8 mouse cellular contexts compared by ENCODE assay signal in the genomic region with DNA sequence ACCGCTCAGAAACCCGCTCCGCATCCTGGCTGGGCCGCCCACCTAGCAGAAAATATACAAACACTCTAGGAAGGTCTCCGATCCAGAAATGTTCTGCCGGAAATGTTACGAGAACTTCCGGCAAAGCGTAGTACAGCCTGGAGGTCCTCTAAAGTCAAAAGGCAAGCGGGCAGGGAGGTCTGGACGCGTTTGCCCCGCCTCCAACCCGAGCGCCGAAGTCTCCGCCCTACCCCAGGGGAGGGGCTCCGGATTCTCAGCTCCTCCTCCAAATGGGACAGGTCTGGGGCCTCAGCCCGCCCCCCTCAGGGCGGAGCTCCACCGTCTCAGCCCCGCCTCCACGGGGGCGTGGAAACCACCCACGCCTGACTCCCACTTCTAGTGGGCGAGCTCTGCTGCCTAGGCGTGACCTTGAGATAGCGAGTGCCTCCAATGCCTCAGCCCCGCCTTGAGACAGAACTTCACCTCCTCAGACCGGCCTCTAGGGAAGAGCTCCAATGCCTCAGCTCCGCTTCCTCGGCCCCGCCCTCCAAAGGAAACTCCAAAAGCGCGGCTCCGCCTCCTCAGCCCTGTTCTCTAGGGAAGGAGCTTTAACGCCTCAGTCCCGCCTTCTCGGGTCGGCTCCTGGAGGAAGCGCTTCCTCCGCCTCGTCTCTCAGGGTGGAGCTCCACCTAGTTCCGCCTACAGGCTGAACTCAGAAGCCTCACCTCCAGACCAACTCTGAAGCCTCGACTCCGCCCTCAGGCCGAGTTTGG. TPM values are rescaled to one million over a fixed set of nuclear protein-coding genes. Genes with fewer than 3 reads are reported as not detected.
DNase-seq lines count a peak whose midpoint lies in the region; ATAC-seq lines count a peak whose summit lies in the region.

Gene Mtrf1l (minus strand): TSS at position 171 of the 752 bp plus-strand sequence.

- peak within 1 kb of the TSS; percentile 68 for H3K4me2 ChIP-seq in forebrain, embryonic 14.5 days (ENCODE audit: low read length)
- H3K4me2 ChIP-seq in neural tube, embryonic 15.5 days: peak within 1 kb of the TSS; percentile 61

- ATAC-seq in forebrain, embryonic 14.5 days: peak; percentile 96
- ATAC-seq in neural tube, embryonic 15.5 days (ENCODE audit: low FRiP score): peak; percentile 98

- peak within 1 kb of the TSS; percentile 93 for H3K4me3 ChIP-seq in forebrain, embryonic 14.5 days (ENCODE audit: low read depth, low read length)
- H3K4me3 ChIP-seq in neural tube, embryonic 15.5 days (replicated peaks): peak within 1 kb of the TSS; percentile 90

- DNase-seq in ES-CJ7 (ENCODE audit: low read depth, low spot score): peak; percentile 98
- DNase-seq in cerebellum, adult 11 months: peak; percentile 96
- DNase-seq in forebrain, embryonic 14.5 days (ENCODE audit: low spot score): peak; percentile 97
- DNase-seq in heart, postnatal 14 days: peak; percentile 97 to 99
- peak; percentile 95 for DNase-seq in layer of hippocampus, adult 11-12 months (ENCODE audit: low spot score)
- DNase-seq in lung, adult 18-20 months: peak; percentile 98 to 99
- DNase-seq in testis, postnatal 14 days (ENCODE audit: low spot score): peak; percentile 97

- under 1% methylated on average over 45 of the region's 47 CpGs for WGBS in forebrain, embryonic 14.5 days
- under 1% methylated on average over 47 of the region's 47 CpGs for WGBS in neural tube, embryonic 15.5 days

- H3K4me1 ChIP-seq in forebrain, embryonic 14.5 days (ENCODE audit: control insufficient read depth, insufficient read depth, low read length): peaks cover 9% of the 10 kb centered on the region
- H3K4me1 ChIP-seq in neural tube, embryonic 15.5 days: peaks cover 24% of the 10 kb centered on the region

- no peaks in the 10 kb centered on the region for H3K27me3 ChIP-seq in forebrain, embryonic 14.5 days (replicated peaks; ENCODE audit: control insufficient read depth, insufficient read depth, low read length)
- no peaks in the 10 kb centered on the region for H3K27me3 ChIP-seq in neural tube, embryonic 15.5 days (replicated peaks)

- no peaks in the 10 kb centered on the region for H3K9me3 ChIP-seq in forebrain, embryonic 14.5 days (replicated peaks; ENCODE audit: control insufficient read depth, low read length)
- H3K9me3 ChIP-seq in neural tube, embryonic 15.5 days (replicated peaks): no peaks in the 10 kb centered on the region

- H3K27ac ChIP-seq in forebrain, embryonic 14.5 days (ENCODE audit: low read depth, low read length): peak within 1 kb of the TSS; percentile 77
- H3K27ac ChIP-seq in neural tube, embryonic 15.5 days (replicated peaks): peak within 1 kb of the TSS; percentile 88

- peak within 1 kb of the TSS; percentile 91 for H3K9ac ChIP-seq in forebrain, embryonic 14.5 days (ENCODE audit: low read length)
- peak within 1 kb of the TSS; percentile 89 for H3K9ac ChIP-seq in neural tube, embryonic 15.5 days (replicated peaks)

- intact Hi-C loops in heart, postnatal 14 days (cut with DNase I): loop anchor here (2.0 kb wide), 1 partner anchor 15 kb away; no protein-coding TSS in a partner anchor

- H3K36me3 ChIP-seq in forebrain, embryonic 14.5 days (ENCODE audit: control insufficient read depth, insufficient read depth, low read length): peaks cover 15% of the 10 kb centered on the region
- H3K36me3 ChIP-seq in neural tube, embryonic 15.5 days: peaks cover 14% of the 10 kb centered on the region

RNA-seq across cellular contexts. Expression of gene Mtrf1l, which starts in this region (rescaled TPM):
- polyA plus RNA-seq in forebrain, embryonic 14.5 days (2014; fragmentation: Nextera tagmentation; extraction: Ambion mirVana): 11.6 and 14.8 TPM in 2 replicates
- total RNA-seq in heart, postnatal 14 days (2021): 10 to 100 TPM in 1 of 2 experiments, 1 to 10 TPM in 1; 7.7 to 10.5 TPM
- polyA plus RNA-seq in neural tube, embryonic 15.5 days (2015; fragmentation: Nextera tagmentation; extraction: Ambion mirVana): 12.1 and 12.3 TPM in 2 replicates

Comparison
In these comparisons a context has a peak if more than half of its experiments do, and no peak if none do; other contexts are left out.
1. Peak in every context shown above with its lines: DNase-seq, ATAC-seq, H3K4me3 ChIP-seq and H3K27ac ChIP-seq.